Mouse (Mus musculus) MEL (cell line): ENCODE results near the gene Aebp1.

Source experiments
- CHD2 ChIP-seq: IDR thresholded peaks from 2 replicates; pipeline ENCODE4 v1.6.1; 2011; ENCODE audit warnings: low read length, improper control_type of control experiment
- CTCF ChIP-seq, 3 experiments: IDR thresholded peaks in 2 of 3; conservative IDR thresholded peaks in 1 of 3; 2 replicates each; pipeline ENCODE4 v1.5.1; 2011 to 2012; ENCODE audit warnings: low read length in 3 of 3, low read depth in 2 of 3, mild to moderate bottlenecking in 2 of 3, improper control_type of control experiment in 1 of 3, inconsistent platforms in 1 of 3, mixed read lengths in 1 of 3, moderate library complexity in 1 of 3; ENCODE audit not compliant: control insufficient read depth in 1 of 3, insufficient read depth in 1 of 3, poor library complexity in 1 of 3, severe bottlenecking in 1 of 3
- E2F4 ChIP-seq: IDR thresholded peaks from 2 replicates; pipeline ENCODE4 v1.6.1; 2011; ENCODE audit warnings: low read depth, low read length, improper control_type of control experiment, borderline replicate concordance
- EP300 ChIP-seq, 2 experiments: IDR thresholded peaks; 2 replicates each; pipeline ENCODE4 v1.6.1; 2011; ENCODE audit warnings: improper control_type of control experiment in 2 of 2, low read length in 2 of 2, low read depth in 1 of 2, mild to moderate bottlenecking in 1 of 2
- ETS1 ChIP-seq: IDR thresholded peaks from 2 replicates; pipeline ENCODE4 v1.6.1; 2012; ENCODE audit warnings: low read depth, mild to moderate bottlenecking, inconsistent platforms, low read length, improper control_type of control experiment, moderate library complexity
- JUND ChIP-seq: IDR thresholded peaks from 2 replicates; pipeline ENCODE4 v1.6.1; 2011; ENCODE audit warnings: low read depth, mild to moderate bottlenecking, improper control_type of control experiment, low read length
- MAX ChIP-seq: IDR thresholded peaks from 2 replicates; pipeline ENCODE4 v1.6.1; 2011; ENCODE audit warnings: low read length, improper control_type of control experiment
- NRF1 ChIP-seq: IDR thresholded peaks from 2 replicates; pipeline ENCODE4 v1.6.1; 2014; ENCODE audit warnings: low read depth, mild to moderate bottlenecking, inconsistent platforms, low read length, improper control_type of control experiment, moderate library complexity; ENCODE audit not compliant: poor library complexity, insufficient read depth, severe bottlenecking
- POLR2A ChIP-seq, 2 experiments: IDR thresholded peaks; 2 replicates each; pipeline ENCODE4 v1.6.1; 2011 to 2012; ENCODE audit warnings: low read length in 2 of 2, mild to moderate bottlenecking in 2 of 2, control low read depth in 1 of 2, improper control_type of control experiment in 1 of 2, low read depth in 1 of 2, moderate library complexity in 1 of 2; ENCODE audit not compliant: control insufficient read depth in 1 of 2, insufficient read depth in 1 of 2, poor library complexity in 1 of 2
- POLR2AphosphoS2 ChIP-seq: IDR thresholded peaks from 2 replicates; pipeline ENCODE4 v1.6.1; 2011; ENCODE audit warnings: low read length, improper control_type of control experiment
- POLR2AphosphoS5 ChIP-seq: IDR thresholded peaks from 2 replicates; pipeline ENCODE4 v1.6.1; 2012; ENCODE audit warnings: low read depth, borderline replicate concordance, mild to moderate bottlenecking, inconsistent platforms, low read length, moderate library complexity, mixed read lengths
- TAL1 ChIP-seq: IDR thresholded peaks from 2 replicates; pipeline ENCODE4 v1.6.1; 2012; ENCODE audit warnings: mild to moderate bottlenecking, inconsistent platforms, low read length, moderate library complexity, mixed read lengths
- ZC3H11A ChIP-seq: IDR thresholded peaks from 2 replicates; pipeline ENCODE4 v1.6.1; 2012; ENCODE audit warnings: low read depth, mild to moderate bottlenecking, inconsistent platforms, low read length, improper control_type of control experiment
- ZNF384 ChIP-seq: IDR thresholded peaks from 2 replicates; pipeline ENCODE4 v1.6.1; 2012; ENCODE audit warnings: low read depth, mild to moderate bottlenecking, inconsistent platforms, low read length, improper control_type of control experiment

- TF ChIP-seq POLR2A (IDR thresholded peaks at IDR 0.05; ENCODE audit: control insufficient read depth in 1 of 2, insufficient read depth in 1 of 2, low read depth in 1 of 2, low read length in 2 of 2, poor library complexity in 1 of 2), result no peak
- no peak for TF ChIP-seq MAX
- no peak for TF ChIP-seq NRF1
- TF ChIP-seq EP300 (IDR thresholded peaks at IDR 0.05; ENCODE audit: low read depth in 1 of 2, low read length in 2 of 2), result no peak
- TF ChIP-seq POLR2AphosphoS2, result no peak
- no peak for TF ChIP-seq CTCF (IDR thresholded peaks at IDR 0.05 in 2 of 3, conservative IDR thresholded peaks at IDR 0.05 in 1 of 3; ENCODE audit: control insufficient read depth in 1 of 3, insufficient read depth in 1 of 3, low read depth in 2 of 3, low read length in 3 of 3, poor library complexity in 1 of 3, severe bottlenecking in 1 of 3)
- TF ChIP-seq TAL1, result no peak
- no peak for TF ChIP-seq POLR2AphosphoS5
- no peak for TF ChIP-seq E2F4
- TF ChIP-seq CHD2, result no peak
- no peak for TF ChIP-seq JUND
- TF ChIP-seq ZC3H11A, result no peak
- TF ChIP-seq ZNF384, result no peak
- no peak for TF ChIP-seq ETS1
Measured at GRCm38 (mm10) chr11:5856479-5857130, 5.1 kb upstream of the Aebp1 start.
